Mouse (Mus musculus) hindbrain, embryonic 13.5 days (tissue): ENCODE results near the gene Dtnbp1. TPM values are rescaled to one million over a fixed set of nuclear protein-coding genes. Genes with fewer than 3 reads are reported as not detected.

ENCODE experiments used
- ATAC-seq: fragments of 200-750 bp; cut with Nextera tagmentation; 2 replicates; pipeline ENCODE4 v1.8.0; 2017; ENCODE audit warnings: moderate TSS enrichment; ENCODE audit not compliant: low FRiP score
- H3K27ac ChIP-seq: fragments of 300-500 bp; sonication (generic); 2 replicates; pipeline ENCODE4 v1.5.1; 2015; ENCODE audit warnings: inconsistent platforms, mild to moderate bottlenecking, moderate library complexity
- H3K27me3 ChIP-seq: fragments of 300-500 bp; sonication (generic); 2 replicates; pipeline ENCODE4 v1.6.1; 2015; ENCODE audit warnings: mild to moderate bottlenecking, inconsistent platforms
- H3K36me3 ChIP-seq: fragments of 300-500 bp; sonication (generic); 2 replicates; pipeline ENCODE4 v1.6.1; 2015; ENCODE audit warnings: mild to moderate bottlenecking, inconsistent platforms
- H3K4me1 ChIP-seq: fragments of 300-500 bp; sonication (generic); replicated peaks from 2 replicates; pipeline ENCODE4 v1.6.1; 2015; ENCODE audit warnings: inconsistent platforms
- H3K4me2 ChIP-seq: fragments of 300-500 bp; sonication (generic); 2 replicates; pipeline ENCODE4 v1.6.1; 2015; ENCODE audit warnings: inconsistent platforms, mild to moderate bottlenecking, moderate library complexity
- H3K4me3 ChIP-seq: fragments of 300-500 bp; sonication (generic); 2 replicates; pipeline ENCODE4 v1.5.1; 2015; ENCODE audit warnings: mild to moderate bottlenecking, inconsistent platforms
- H3K9ac ChIP-seq: fragments of 300-500 bp; sonication (generic); 2 replicates; pipeline ENCODE4 v1.6.1; 2015; ENCODE audit warnings: mild to moderate bottlenecking, inconsistent platforms
- H3K9me3 ChIP-seq: fragments of 300-500 bp; sonication (generic); 2 replicates; pipeline ENCODE4 v1.6.1; 2016; ENCODE audit warnings: inconsistent platforms
- WGBS: fragments of 180-500 bp; shearing (Covaris S2); methylation state at CpG from one replicate; pipeline ENCODE4 v1.1.7; 2015; 5-methylcytosine and 5-hydroxymethylcytosine counted together
- polyA plus RNA-seq: library from polyadenylated mRNA; unstranded; fragments of >200 nt; fragmentation: Nextera tagmentation; extraction: Ambion mirVana; gene quantifications from 2 replicates; pipeline ENCODE4 v1.2.1, GENCODE M21; 2015

Dtnbp1 gene
- polyA plus RNA-seq, 1 experiment from 2014 or later = 111 TPM

DNA sequence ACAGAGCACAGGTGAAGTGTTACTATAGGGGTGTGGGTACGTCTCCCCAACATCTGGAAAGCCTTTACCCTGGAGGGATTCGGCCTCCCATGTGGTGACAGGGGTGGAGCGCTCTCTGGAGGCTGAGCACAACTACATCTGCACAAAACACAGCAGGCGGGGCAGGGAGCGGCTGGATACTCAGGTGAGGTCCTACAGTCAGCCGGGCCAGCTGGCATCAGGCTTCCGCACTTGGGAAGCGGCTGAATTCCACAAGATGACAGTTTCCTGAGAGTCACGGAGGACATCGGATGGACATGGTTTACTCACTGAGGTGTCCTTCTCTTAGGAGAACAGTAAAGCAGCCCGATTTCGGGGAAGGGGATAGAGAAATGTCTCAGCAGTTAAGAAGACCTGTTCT lies 2.7 kb downstream of the Dtnbp1 start:
- Histone ChIP-seq H3K27ac (no peak overlapping the region), H3K4me1 (peaks cover 24% of the 10 kb centered on the region), H3K9ac (no peak overlapping the region), H3K27me3 (no peaks in the 10 kb centered on the region), H3K4me2 (no peak overlapping the region), H3K36me3 (peaks cover 5% of the 10 kb centered on the region), H3K4me3 (no peak overlapping the region), H3K9me3 (no peaks in the 10 kb centered on the region)
- ATAC-seq = no peak
- WGBS = 89% methylated on average over 12 of the region's 12 CpGs

GRCm38 (mm10) chr13:44996339-44996738 lies 5.6 kb downstream of the Dtnbp1 start:
- WGBS = 95% methylated on average over 5 of the region's 5 CpGs
- H3K4me2 ChIP-seq = no peak overlapping the region
- no peak for ATAC-seq

DNA sequence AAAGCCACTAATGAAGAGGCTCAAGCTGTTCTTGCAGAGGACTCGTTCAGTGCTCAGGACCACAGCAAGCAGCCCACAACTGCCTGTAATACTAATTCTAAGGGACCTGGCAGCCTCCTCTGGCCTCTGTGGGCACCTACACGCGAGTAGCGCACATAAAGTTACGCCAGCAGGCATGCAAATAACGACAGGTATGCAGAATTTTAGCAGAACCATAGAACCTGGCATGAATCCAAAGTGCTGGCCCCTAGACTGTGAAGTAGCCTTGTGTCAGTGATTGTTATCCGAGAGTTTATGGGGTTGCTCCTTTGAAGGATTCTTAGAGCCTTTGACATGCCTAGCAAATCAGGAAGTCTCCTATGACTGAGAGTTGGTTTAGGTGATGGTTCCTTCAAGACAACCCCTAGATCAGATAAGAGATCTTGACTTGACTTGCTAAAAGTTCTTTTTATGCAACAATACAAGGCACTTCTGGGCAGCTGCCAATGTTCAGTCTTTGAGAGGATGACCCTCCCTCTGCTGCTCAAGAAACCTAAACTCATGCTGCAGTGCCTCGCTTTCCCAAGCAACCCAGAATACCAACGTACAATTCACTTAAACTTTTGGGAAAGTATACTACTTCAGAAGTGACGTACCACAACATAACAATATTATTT lies 9.3 kb downstream of the Dtnbp1 start:
- no peak for ATAC-seq
- Histone ChIP-seq H3K4me3 (no peak overlapping the region), H3K27ac (no peak overlapping the region), H3K27me3 (no peaks in the 10 kb centered on the region), H3K9ac (no peak overlapping the region), H3K4me2 (no peak overlapping the region), H3K4me1 (no peaks in the 10 kb centered on the region), H3K36me3 (peaks cover 13% of the 10 kb centered on the region), H3K9me3 (no peaks in the 10 kb centered on the region)
- WGBS = 92% methylated on average over 10 of the region's 10 CpGs

More at GRCm38 (mm10) chr13:44996339-44996738, 5.6 kb downstream of the Dtnbp1 start:
- H3K4me3 ChIP-seq = no peak overlapping the region
- H3K9ac ChIP-seq = no peak overlapping the region
- no peaks in the 10 kb centered on the region for H3K9me3 ChIP-seq
- peaks cover 10% of the 10 kb centered on the region for H3K36me3 ChIP-seq
- H3K27me3 ChIP-seq = no peaks in the 10 kb centered on the region
- H3K4me1 ChIP-seq = peaks cover 19% of the 10 kb centered on the region
- H3K27ac ChIP-seq = no peak overlapping the region

GRCm38 (mm10) chr13:44991936-44992335 lies 10.0 kb downstream of the Dtnbp1 start:
- ATAC-seq = no peak
- WGBS = 75% methylated on average over 4 of the region's 4 CpGs
- H3K4me2 ChIP-seq = no peak overlapping the region

GRCm38 (mm10) chr13:44990073-44990682 lies 11.8 kb downstream of the Dtnbp1 start:
- Histone ChIP-seq H3K4me1 (no peaks in the 10 kb centered on the region), H3K9ac (no peak overlapping the region), H3K27me3 (no peaks in the 10 kb centered on the region), H3K36me3 (peaks cover 24% of the 10 kb centered on the region), H3K4me3 (no peak overlapping the region), H3K9me3 (no peaks in the 10 kb centered on the region), H3K4me2 (no peak overlapping the region), H3K27ac (no peak overlapping the region)
- WGBS = 95% methylated on average over 7 of the region's 7 CpGs
- no peak for ATAC-seq

More at GRCm38 (mm10) chr13:44991936-44992335, 10.0 kb downstream of the Dtnbp1 start:
- no peak overlapping the region for H3K4me3 ChIP-seq
- no peak overlapping the region for H3K9ac ChIP-seq
- H3K4me1 ChIP-seq = no peaks in the 10 kb centered on the region
- H3K27ac ChIP-seq = no peak overlapping the region
- peaks cover 17% of the 10 kb centered on the region for H3K36me3 ChIP-seq
- no peaks in the 10 kb centered on the region for H3K27me3 ChIP-seq
- H3K9me3 ChIP-seq = no peaks in the 10 kb centered on the region

GRCm38 (mm10) chr13:44986352-44986751 lies 15.6 kb downstream of the Dtnbp1 start:
- no peak overlapping the region for H3K9ac ChIP-seq
- no peak overlapping the region for H3K4me3 ChIP-seq
- no peak overlapping the region for H3K4me2 ChIP-seq
- peaks cover 31% of the 10 kb centered on the region for H3K36me3 ChIP-seq
- H3K27me3 ChIP-seq = no peaks in the 10 kb centered on the region
- WGBS = 77% methylated on average over 2 of the region's 2 CpGs
- no peak for ATAC-seq
- no peak overlapping the region for H3K27ac ChIP-seq
- no peaks in the 10 kb centered on the region for H3K4me1 ChIP-seq
- H3K9me3 ChIP-seq = no peaks in the 10 kb centered on the region

DNA sequence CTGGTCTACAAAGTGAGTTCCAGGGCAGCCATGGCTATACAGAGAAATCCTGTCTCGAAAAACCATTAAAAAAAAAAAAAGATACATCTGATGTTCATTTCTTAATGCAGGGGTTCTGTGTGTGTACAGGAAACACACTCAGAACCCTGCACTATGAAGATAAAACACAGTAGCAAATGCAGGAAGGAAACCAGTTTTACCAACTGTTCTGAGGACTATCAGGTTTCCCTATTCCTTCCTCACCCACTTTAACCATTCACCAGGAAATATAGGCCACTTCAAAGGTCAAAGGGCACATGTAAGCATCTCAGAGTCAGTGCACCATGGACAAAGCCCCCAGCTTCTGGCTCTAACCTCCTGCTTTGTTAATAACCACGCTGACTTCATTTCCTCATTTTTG lies 16.6 kb downstream of the Dtnbp1 start:
- Histone ChIP-seq H3K36me3 (peaks cover 32% of the 10 kb centered on the region), H3K4me3 (no peak overlapping the region), H3K27me3 (no peaks in the 10 kb centered on the region), H3K9ac (no peak overlapping the region), H3K4me1 (no peaks in the 10 kb centered on the region), H3K4me2 (no peak overlapping the region), H3K27ac (no peak overlapping the region), H3K9me3 (no peaks in the 10 kb centered on the region)
- WGBS = 87% methylated on average over 2 of the region's 2 CpGs
- no peak for ATAC-seq

GRCm38 (mm10) chr13:44983635-44984401 lies 18.1 kb downstream of the Dtnbp1 start:
- Histone ChIP-seq H3K9me3 (no peaks in the 10 kb centered on the region), H3K36me3 (peaks cover 32% of the 10 kb centered on the region), H3K9ac (no peak overlapping the region), H3K27me3 (no peaks in the 10 kb centered on the region), H3K27ac (no peak overlapping the region), H3K4me3 (no peak overlapping the region), H3K4me1 (no peaks in the 10 kb centered on the region), H3K4me2 (no peak overlapping the region)
- 91% methylated on average over 5 of the region's 5 CpGs for WGBS
- no peak for ATAC-seq

- H3K4me3 ChIP-seq = no peak overlapping the region
- H3K4me1 ChIP-seq = no peaks in the 10 kb centered on the region
- H3K9me3 ChIP-seq = no peaks in the 10 kb centered on the region
- no peak overlapping the region for H3K4me2 ChIP-seq
- no peak for ATAC-seq
- no peak overlapping the region for H3K27ac ChIP-seq
- peaks cover 29% of the 10 kb centered on the region for H3K36me3 ChIP-seq
- no peak overlapping the region for H3K9ac ChIP-seq
- H3K27me3 ChIP-seq = no peaks in the 10 kb centered on the region
- WGBS = 87% methylated on average over 7 of the region's 7 CpGs
Measured at GRCm38 (mm10) chr13:44982799-44983198, 19.1 kb downstream of the Dtnbp1 start.

- WGBS = 89% methylated on average over 7 of the region's 7 CpGs
- ATAC-seq = no peak
Measured at GRCm38 (mm10) chr13:44979433-44979832, 22.5 kb downstream of the Dtnbp1 start.

GRCm38 (mm10) chr13:44977483-44978141 lies 24.3 kb downstream of the Dtnbp1 start:
- WGBS = 62% methylated on average over 2 of the region's 2 CpGs
- Histone ChIP-seq H3K27ac (peak overlapping the region; percentile 61; the same call in 1 of the 2 replicates), H3K36me3 (peaks cover 5% of the 10 kb centered on the region), H3K9ac (no peak overlapping the region), H3K4me1 (peaks cover 11% of the 10 kb centered on the region; the same call in 1 of the 2 replicates), H3K27me3 (no peaks in the 10 kb centered on the region), H3K4me3 (no peak overlapping the region), H3K9me3 (no peaks in the 10 kb centered on the region), H3K4me2 (no peak overlapping the region)
- 0 out of 2 replicates have a peak, but pooled peaks have one; percentile 24 for ATAC-seq

More at GRCm38 (mm10) chr13:44979433-44979832, 22.5 kb downstream of the Dtnbp1 start:
- Histone ChIP-seq H3K4me2 (no peak overlapping the region), H3K27me3 (no peaks in the 10 kb centered on the region), H3K9ac (no peak overlapping the region), H3K27ac (no peak overlapping the region), H3K4me3 (no peak overlapping the region), H3K36me3 (peaks cover 10% of the 10 kb centered on the region), H3K4me1 (peaks cover 11% of the 10 kb centered on the region; the same call in 1 of the 2 replicates), H3K9me3 (no peaks in the 10 kb centered on the region)

GRCm38 (mm10) chr13:44977059-44977458 lies 24.9 kb downstream of the Dtnbp1 start:
- 18% methylated on average over 2 of the region's 2 CpGs for WGBS
- H3K4me3 ChIP-seq = no peak overlapping the region
- no peak overlapping the region for H3K4me2 ChIP-seq
- peaks cover 11% of the 10 kb centered on the region; the same call in 1 of the 2 replicates for H3K4me1 ChIP-seq
- 0 out of 2 replicates have a peak, but pooled peaks have one; percentile 28 for ATAC-seq
- peak overlapping the region; percentile 61 for H3K27ac ChIP-seq
- H3K27me3 ChIP-seq = no peaks in the 10 kb centered on the region
- H3K9ac ChIP-seq = no peak overlapping the region; the same call in 1 of the 2 replicates
- peaks cover 5% of the 10 kb centered on the region for H3K36me3 ChIP-seq
- no peaks in the 10 kb centered on the region for H3K9me3 ChIP-seq
